In genomic region chr1:160520665-160521064, GRCm38 (mm10) we compare ENCODE assay signal across 14 mouse cellular contexts.
A peak's percentile ranks its signal among the peaks of the same experiment; 100 is the strongest.
DNase-seq lines count a peak whose midpoint lies in the region; ATAC-seq and TF ChIP-seq lines count a peak whose summit lies in the region.
"Had no signal": no experiment of that assay in that cellular context is flagged by ENCODE, and none has a peak within 500 bp of the region (broad histone marks: within the 10 kb centered on the region; RNA-seq: fewer than 3 reads in every experiment).

No protein-coding gene starts in this region.

- no peak overlapping the region for H3K4me2 ChIP-seq in heart, embryonic 11.5 days
- no peak overlapping the region for H3K4me2 ChIP-seq in lung, postnatal 0 days (replicated peaks; ENCODE audit: low read depth, low read length)
- no peak overlapping the region for H3K4me2 ChIP-seq in neural tube, embryonic 13.5 days
- H3K4me2 ChIP-seq: stomach, embryonic 15.5 days had no signal

- H3K9me3 ChIP-seq in heart, embryonic 11.5 days (replicated peaks; ENCODE audit: control insufficient read depth, low read length) = no peaks in the 10 kb centered on the region
- no peaks in the 10 kb centered on the region for H3K9me3 ChIP-seq in lung, postnatal 0 days (ENCODE audit: low read length)
- no peaks in the 10 kb centered on the region for H3K9me3 ChIP-seq in neural tube, embryonic 13.5 days
- H3K9me3 ChIP-seq: stomach, embryonic 15.5 days had no signal

- 45% methylated on average over 3 of the region's 3 CpGs for WGBS in heart, embryonic 11.5 days (ENCODE audit: insufficient replicate concordance)
- 43% methylated on average over 3 of the region's 3 CpGs for WGBS in lung, postnatal 0 days
- WGBS in lung, adult 2 months = 59% methylated on average over 3 of the region's 3 CpGs
- 8% methylated on average over 3 of the region's 3 CpGs for WGBS in neural tube, embryonic 13.5 days

- H3K27me3 ChIP-seq in heart, embryonic 11.5 days (ENCODE audit: control insufficient read depth, insufficient read depth, low read length) = no peaks in the 10 kb centered on the region
- H3K27me3 ChIP-seq in lung, postnatal 0 days (replicated peaks; ENCODE audit: insufficient read depth, low read length) = no peaks in the 10 kb centered on the region
- no peaks in the 10 kb centered on the region for H3K27me3 ChIP-seq in neural tube, embryonic 13.5 days
- H3K27me3 ChIP-seq: stomach, embryonic 15.5 days had no signal

- no peaks in the 10 kb centered on the region for H3K36me3 ChIP-seq in heart, embryonic 11.5 days (ENCODE audit: control insufficient read depth, insufficient read depth, low read length)
- H3K36me3 ChIP-seq in lung, postnatal 0 days (ENCODE audit: insufficient read depth, low read length) = no peaks in the 10 kb centered on the region
- H3K36me3 ChIP-seq in neural tube, embryonic 13.5 days = no peaks in the 10 kb centered on the region
- H3K36me3 ChIP-seq: stomach, embryonic 15.5 days had no signal

- peak; percentile 57; the same call in 1 of the 2 replicates for ATAC-seq in heart, embryonic 11.5 days (replicated peaks; ENCODE audit: insufficient number of reproducible peaks, low FRiP score, low TSS enrichment)
- ATAC-seq in lung, postnatal 0 days = peak; percentile 67
- ATAC-seq in neural tube, embryonic 13.5 days (ENCODE audit: low read depth) = peak; percentile 72
- ATAC-seq: forebrain, postnatal 0 days had no signal

- H3K4me3 ChIP-seq in heart, embryonic 11.5 days (ENCODE audit: low read depth, low read length) = no peak overlapping the region
- H3K4me3 ChIP-seq in lung, postnatal 0 days (ENCODE audit: low read depth, low read length) = no peak overlapping the region
- no peak overlapping the region for H3K4me3 ChIP-seq in lung, adult 2 months (replicated peaks; ENCODE audit: extremely low read depth, low read depth, low read length)
- H3K4me3 ChIP-seq in neural tube, embryonic 13.5 days = no peak overlapping the region
- H3K4me3 ChIP-seq: stomach, embryonic 15.5 days had no signal

- H3K4me1 ChIP-seq in heart, embryonic 11.5 days (ENCODE audit: control insufficient read depth, insufficient read depth, low read length) = peaks cover 5% of the 10 kb centered on the region; the same call in 1 of the 2 replicates
- H3K4me1 ChIP-seq in lung, postnatal 0 days (ENCODE audit: insufficient read depth, low read depth, low read length) = no peaks in the 10 kb centered on the region
- H3K4me1 ChIP-seq in lung, adult 2 months (ENCODE audit: control insufficient read depth, insufficient read depth, low read length) = no peaks in the 10 kb centered on the region
- peaks cover 5% of the 10 kb centered on the region; the same call in 1 of the 2 replicates for H3K4me1 ChIP-seq in neural tube, embryonic 13.5 days (replicated peaks)
- H3K4me1 ChIP-seq: stomach, embryonic 15.5 days had no signal

- TF ChIP-seq POLR2A in lung, adult 2 months (IDR thresholded peaks at IDR 0.05; ENCODE audit: borderline replicate concordance, extremely low read depth, low read depth, low read length) = no peak

- peak overlapping the region; percentile 57 for H3K27ac ChIP-seq in heart, embryonic 11.5 days (ENCODE audit: low read depth, low read length)
- H3K27ac ChIP-seq in lung, postnatal 0 days (ENCODE audit: low read length) = no peak overlapping the region
- H3K27ac ChIP-seq in neural tube, embryonic 13.5 days (replicated peaks) = no peak overlapping the region
- H3K27ac ChIP-seq: stomach, embryonic 15.5 days had no signal

- TF ChIP-seq EP300 in lung, postnatal 0 days (IDR thresholded peaks at IDR 0.05) = peak; percentile 57; the same call in 1 of the 2 replicates

- TF ChIP-seq CTCF in lung, postnatal 0 days (IDR thresholded peaks at IDR 0.05) = no peak
- TF ChIP-seq CTCF in lung, adult 2 months (IDR thresholded peaks at IDR 0.05; ENCODE audit: insufficient read depth, low read length) = no peak

- no peak overlapping the region for H3K9ac ChIP-seq in heart, embryonic 11.5 days (ENCODE audit: low read depth, low read length)
- no peak overlapping the region for H3K9ac ChIP-seq in lung, postnatal 0 days (replicated peaks; ENCODE audit: low read depth)
- no peak overlapping the region for H3K9ac ChIP-seq in neural tube, embryonic 13.5 days
- H3K9ac ChIP-seq: forebrain, postnatal 0 days; stomach, embryonic 15.5 days had no signal

- no peak for DNase-seq in heart, adult 11 months
- DNase-seq in lung, postnatal 0 days (ENCODE audit: low spot score) = peak; percentile 41
- DNase-seq in lung, adult 2 months = no peak
- DNase-seq in embryo, embryonic 10.5 days (ENCODE audit: low spot score) = peak; percentile 52
- DNase-seq in spleen, postnatal 14 days (ENCODE audit: low spot score in 2 of 2) = no peak
- DNase-seq in lung, postnatal 25 days (ENCODE audit: low spot score) = no peak
- DNase-seq: adrenal gland, postnatal 25 days; forebrain, postnatal 0 days; kidney, postnatal 36 days; right cerebral cortex, postnatal 4 days; thymus, postnatal 14 days had no signal

Comparison
In these comparisons a context has a peak if more than half of its experiments do, and no peak if none do; other contexts are left out.
1. DNase-seq: peak in lung, postnatal 0 days (single experiment) and embryo, embryonic 10.5 days (single experiment); none in heart, adult 11 months (single experiment), lung, adult 2 months (single experiment), spleen, postnatal 14 days (0 of 2) and lung, postnatal 25 days (single experiment).
2. Peak in every context shown above with its lines, with median percentiles within 50 percentile points of each other: ATAC-seq.